In the genomic region with DNA sequence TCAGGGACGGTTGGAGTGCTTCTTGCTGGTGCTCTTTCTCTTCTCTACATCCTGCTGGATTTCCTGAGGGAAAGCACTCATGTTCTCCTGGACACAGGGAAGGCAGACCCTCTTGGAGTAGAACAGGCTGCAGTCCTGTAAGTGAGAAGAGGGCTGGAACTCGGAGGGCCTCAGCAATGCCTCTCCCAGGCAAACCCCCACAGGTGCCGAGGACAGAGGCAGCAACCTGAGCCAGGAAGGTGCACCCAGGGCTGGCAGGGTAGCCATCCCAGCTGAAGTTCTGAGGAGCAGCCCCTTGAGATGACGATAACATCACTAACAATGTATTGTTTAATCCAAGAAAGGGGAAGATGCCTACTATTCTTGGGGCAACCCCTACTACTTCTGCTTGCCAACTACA, we compare ENCODE assay signal across 21 mouse cellular contexts. TPM values are rescaled to one million over a fixed set of nuclear protein-coding genes. Genes with fewer than 3 reads are reported as not detected.
A peak's percentile ranks its signal among the peaks of the same experiment; 100 is the strongest.
DNase-seq lines count a peak whose midpoint lies in the region; ATAC-seq and TF ChIP-seq lines count a peak whose summit lies in the region.
"Had no signal": no experiment of that assay in that cellular context is flagged by ENCODE, and none has a peak within 500 bp of the region (broad histone marks: within the 10 kb centered on the region; RNA-seq: fewer than 3 reads in every experiment).

No protein-coding gene starts in this region.

- no peak overlapping the region for H3K9ac ChIP-seq in heart, postnatal 0 days (replicated peaks; ENCODE audit: low read depth, low read length)
- H3K9ac ChIP-seq: embryonic facial prominence, embryonic 13.5 days; embryonic facial prominence, embryonic 15.5 days; forebrain, embryonic 12.5 days had no signal

- no peak for TF ChIP-seq POLR2A in thymus, adult 2 months (IDR thresholded peaks at IDR 0.05; ENCODE audit: control insufficient read depth, extremely low read depth, insufficient read depth, low read length, poor library complexity)

- H3K4me3 ChIP-seq in heart, postnatal 0 days (ENCODE audit: low read depth, low read length), result no peak overlapping the region
- no peak overlapping the region for H3K4me3 ChIP-seq in thymus, adult 2 months (ENCODE audit: control insufficient read depth, insufficient read depth, low read length)
- H3K4me3 ChIP-seq: embryonic facial prominence, embryonic 13.5 days; embryonic facial prominence, embryonic 15.5 days; erythroblast, embryonic 14.5 days; forebrain, embryonic 10.5 days; forebrain, embryonic 12.5 days had no signal

- TF ChIP-seq EP300 in heart, postnatal 0 days (IDR thresholded peaks at IDR 0.05; ENCODE audit: low read depth), result no peak

- no peak for DNase-seq in heart, postnatal 0 days (ENCODE audit: low spot score)
- DNase-seq in heart, adult 8-10 months (ENCODE audit: low spot score), result no peak
- no peak for DNase-seq in thymus, adult 2 months
- no peak for DNase-seq in thymus, postnatal 36 days
- DNase-seq: adrenal gland, postnatal 10 days; adrenal gland, postnatal 25 days; cerebellum, adult 11 months; cerebellum, adult 18-20 months; cerebellum, adult 8-10 months; cerebellum, adult 9-11 months; cerebellum, postnatal 14 days; cerebellum, postnatal 36 days; embryo, embryonic 11 days had no signal

- H3K27ac ChIP-seq in heart, postnatal 0 days (ENCODE audit: low read depth), result 0 out of 2 replicates have a peak overlapping the region, but pooled peaks have one; percentile 25
- H3K27ac ChIP-seq in thymus, adult 2 months (ENCODE audit: control insufficient read depth, insufficient read depth, low read length), result peak overlapping the region; percentile 96
- H3K27ac ChIP-seq: embryonic facial prominence, embryonic 13.5 days; embryonic facial prominence, embryonic 15.5 days; forebrain, embryonic 10.5 days; forebrain, embryonic 12.5 days had no signal

- 74% methylated on average over 4 of the region's 4 CpGs for WGBS in heart, postnatal 0 days
- 94% methylated on average over 4 of the region's 4 CpGs for WGBS in thymus, adult 2 months

- H3K27me3 ChIP-seq in heart, postnatal 0 days (ENCODE audit: control insufficient read depth, insufficient read depth, low read length), result no peaks in the 10 kb centered on the region
- H3K27me3 ChIP-seq in thymus, adult 2 months (ENCODE audit: control insufficient read depth, insufficient read depth, low read length), result no peaks in the 10 kb centered on the region
- H3K27me3 ChIP-seq: embryonic facial prominence, embryonic 13.5 days; embryonic facial prominence, embryonic 15.5 days; forebrain, embryonic 12.5 days had no signal

- peaks cover 14% of the 10 kb centered on the region; the same call in 1 of the 2 replicates for H3K36me3 ChIP-seq in heart, postnatal 0 days (replicated peaks; ENCODE audit: control insufficient read depth, insufficient read depth, low read length)
- H3K36me3 ChIP-seq in thymus, adult 2 months (ENCODE audit: control insufficient read depth, insufficient read depth, low read length), result no peaks in the 10 kb centered on the region
- H3K36me3 ChIP-seq: embryonic facial prominence, embryonic 13.5 days; embryonic facial prominence, embryonic 15.5 days; forebrain, embryonic 10.5 days; forebrain, embryonic 12.5 days had no signal

- no peaks in the 10 kb centered on the region for H3K9me3 ChIP-seq in heart, postnatal 0 days (replicated peaks; ENCODE audit: control insufficient read depth, low read length)
- H3K9me3 ChIP-seq: embryonic facial prominence, embryonic 13.5 days; embryonic facial prominence, embryonic 15.5 days; forebrain, embryonic 10.5 days; forebrain, embryonic 12.5 days had no signal

- peaks cover 37% of the 10 kb centered on the region for H3K4me1 ChIP-seq in heart, postnatal 0 days (ENCODE audit: control insufficient read depth, insufficient read depth)
- H3K4me1 ChIP-seq in thymus, adult 2 months (replicated peaks; ENCODE audit: control insufficient read depth, insufficient read depth, low read length), result peaks cover 36% of the 10 kb centered on the region

- no peak for TF ChIP-seq CTCF in heart, postnatal 0 days (IDR thresholded peaks at IDR 0.05; ENCODE audit: low read depth)
- TF ChIP-seq CTCF in thymus, adult 2 months (IDR thresholded peaks at IDR 0.05; ENCODE audit: borderline replicate concordance, control insufficient read depth, extremely low read depth, insufficient read depth, low read length, poor library complexity), result no peak

- no peak for ATAC-seq in heart, postnatal 0 days (ENCODE audit: insufficient read depth, low read depth)
- ATAC-seq: forebrain, embryonic 14.5 days; forebrain, embryonic 16.5 days had no signal

- H3K4me2 ChIP-seq in heart, postnatal 0 days (ENCODE audit: low read depth, low read length), result no peak overlapping the region
- H3K4me2 ChIP-seq: embryonic facial prominence, embryonic 13.5 days; embryonic facial prominence, embryonic 15.5 days; forebrain, embryonic 12.5 days had no signal

RNA-seq across cellular contexts. Expression of a gene that starts 4.1 kb away (rescaled TPM):
- total RNA-seq in heart, postnatal 0 days (2014; rRNA removed; ENCODE audit: low replicate concordance), result 31.0 and 96.8 TPM in 2 replicates
- 45.9 and 49.9 TPM in 2 replicates for polyA plus RNA-seq in heart, postnatal 0 days (2015; fragmentation: Nextera tagmentation; extraction: Ambion mirVana)
- 10 to 100 TPM; 27.1 to 38.5 (median 31.0) TPM for total RNA-seq in heart, adult 8-10 months (2022)
- polyA plus RNA-seq in thymus, adult 2 months (2012; rRNA removed), result 43.8 and 49.3 TPM in 2 replicates

RNA-seq across cellular contexts. Expression of a gene that starts 14.1 kb away (rescaled TPM):
- 2.4 and 2.7 TPM in 2 replicates for total RNA-seq in heart, postnatal 0 days (2014; rRNA removed; ENCODE audit: low replicate concordance)
- 0.54 and 0.66 TPM in 2 replicates for polyA plus RNA-seq in heart, postnatal 0 days (2015; fragmentation: Nextera tagmentation; extraction: Ambion mirVana)
- 1 to 10 TPM; 3.1 to 5.4 (median 4.6) TPM for total RNA-seq in heart, adult 8-10 months (2022)
- polyA plus RNA-seq in thymus, adult 2 months (2012; rRNA removed), result 0.07 TPM in 1 of 2 replicates, not detected in the other
- polyA plus RNA-seq: C2C12; erythroblast, embryonic 14.5 days had no signal

RNA-seq across cellular contexts. Expression of a gene that starts 24.7 kb away (rescaled TPM):
- total RNA-seq in heart, postnatal 0 days (2014; rRNA removed; ENCODE audit: low replicate concordance), result 11.6 and 14.7 TPM in 2 replicates
- 6.9 and 7.6 TPM in 2 replicates for polyA plus RNA-seq in heart, postnatal 0 days (2015; fragmentation: Nextera tagmentation; extraction: Ambion mirVana)
- total RNA-seq in heart, adult 8-10 months (2022), result 10 to 100 TPM; 17.9 to 22.2 (median 19.6) TPM
- polyA plus RNA-seq in thymus, adult 2 months (2012; rRNA removed), result 8.5 and 10.1 TPM in 2 replicates

RNA-seq across cellular contexts. Expression of a gene that starts 52.1 kb away (rescaled TPM):
- 17.9 and 23.3 TPM in 2 replicates for total RNA-seq in heart, postnatal 0 days (2014; rRNA removed; ENCODE audit: low replicate concordance)
- 6.3 and 6.7 TPM in 2 replicates for polyA plus RNA-seq in heart, postnatal 0 days (2015; fragmentation: Nextera tagmentation; extraction: Ambion mirVana)
- under 1 TPM; 0.19 to 0.52 (median 0.29) TPM for total RNA-seq in heart, adult 8-10 months (2022)
- polyA plus RNA-seq in thymus, adult 2 months (2012; rRNA removed), result 39.6 and 52.5 TPM in 2 replicates
